Mouse (Mus musculus): ENCODE results near the gene Gm12790.
A peak's percentile ranks its signal among the peaks of the same experiment; 100 is the strongest.
"Not testable (repeated sequence)": the region's sequence is repeated elsewhere in the genome, so short reads cannot be mapped to it uniquely, and the experiment has no call there.

The Gm12790 gene

GRCm38 (mm10) chr4:101980949-101981348, at the start of gene Gm12790:
Gene Gm12790, minus strand, starts transcription at chr4:101981049.
- not testable (repeated sequence) for DNase-seq (ENCODE audit: low read depth, low spot score)

DNA sequence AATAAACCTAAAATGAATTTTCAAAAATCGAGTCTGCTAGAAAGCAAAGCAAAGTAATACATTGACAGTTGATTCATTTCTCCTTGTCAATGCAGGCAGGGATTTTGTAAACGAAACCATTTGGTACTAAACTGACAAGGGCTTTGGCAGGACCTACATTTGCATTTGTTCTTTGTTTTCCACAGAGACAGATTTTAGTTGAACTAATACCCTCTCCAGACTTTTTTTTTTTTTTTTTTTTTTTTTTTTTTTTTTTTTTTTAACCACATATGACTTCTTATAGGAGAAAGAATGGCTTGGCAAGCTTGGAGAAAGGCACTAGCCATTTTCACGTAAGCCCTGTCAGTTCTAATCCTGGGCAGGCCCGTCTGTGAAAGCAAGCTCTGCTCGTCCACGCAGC, 45.8 kb upstream of the Gm12790 start:
- DNase-seq (ENCODE audit: low read depth, low spot score) = no peak

DNA sequence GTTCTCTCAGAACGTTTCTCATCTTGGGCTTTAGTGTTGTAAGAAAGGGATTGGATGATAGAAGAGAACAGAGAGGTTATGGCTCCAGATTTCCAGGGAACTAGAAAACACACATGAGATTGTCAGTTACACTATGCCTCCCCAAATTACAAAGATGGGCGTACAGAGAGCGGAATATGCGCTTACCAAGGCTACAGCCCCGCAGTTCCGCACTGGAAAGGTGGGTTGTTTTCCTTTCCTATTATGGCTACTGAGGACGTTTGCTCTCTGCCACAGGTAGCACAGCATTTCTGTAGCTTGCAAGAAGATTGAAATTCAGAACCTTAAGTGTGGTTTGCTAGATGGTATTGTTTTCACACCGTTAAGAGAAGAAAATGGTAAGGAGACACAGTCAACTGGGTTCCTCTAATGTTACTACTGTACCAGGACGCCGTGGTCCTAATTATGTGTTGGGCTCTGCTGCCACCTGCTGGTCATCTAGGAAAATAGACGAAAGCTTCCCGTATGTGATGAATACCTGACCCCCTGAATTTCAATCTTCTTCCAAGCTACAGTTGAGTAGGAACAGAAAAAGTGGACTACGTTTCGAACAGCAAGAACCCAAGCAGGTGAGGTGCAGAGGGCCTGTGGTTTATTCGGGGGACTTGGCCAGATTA, 17.5 kb upstream of the Gm12790 start:
- DNase-seq (ENCODE audit: low read depth, low spot score) = peak; percentile 16

DNA sequence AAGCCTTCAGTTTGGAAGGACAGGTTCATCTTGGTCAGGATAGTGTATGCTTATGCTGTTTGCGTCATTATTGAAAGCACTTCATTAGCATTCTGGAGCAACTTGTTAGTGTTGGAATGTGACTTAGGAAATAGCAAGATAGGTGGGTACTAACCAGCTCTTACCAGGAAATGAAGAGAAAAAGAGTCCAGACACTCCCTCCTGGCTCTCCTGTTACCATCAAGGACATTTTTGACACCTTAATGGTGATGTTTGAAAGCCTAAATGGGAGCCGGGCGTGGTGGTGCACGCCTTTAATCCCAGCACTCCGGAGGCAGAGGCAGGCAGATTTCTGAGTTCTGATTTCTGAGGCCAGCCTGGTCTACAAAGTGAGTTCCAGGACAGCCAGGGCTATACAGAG, 16.6 kb upstream of the Gm12790 start:
- no peak for DNase-seq (ENCODE audit: low read depth, low spot score)

- not testable (repeated sequence) for DNase-seq (ENCODE audit: low read depth, low spot score)
Measured at GRCm38 (mm10) chr4:101986326-101986725, 5.5 kb upstream of the Gm12790 start, which contains the start of gene Gm12789. Gene Gm12789, plus strand, starts transcription at chr4:101986626.

DNA sequence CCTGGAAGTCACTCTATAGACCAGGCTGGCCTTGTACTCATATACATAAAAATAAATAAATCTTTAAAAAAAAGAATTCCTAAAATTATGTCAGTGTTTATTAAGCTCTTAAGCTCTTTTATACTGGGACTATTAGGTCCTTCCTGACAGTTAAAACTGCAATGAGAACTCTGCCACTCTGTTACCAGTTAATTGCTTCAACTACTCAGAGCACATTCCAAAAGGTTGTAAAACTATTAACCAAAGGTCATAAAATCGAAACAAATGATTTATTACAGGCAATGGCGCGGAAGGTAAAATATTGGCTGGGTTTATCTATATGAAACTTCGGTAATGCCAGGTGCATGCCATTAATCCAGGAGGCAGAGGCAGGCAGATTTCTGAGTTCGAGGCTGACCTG, 4.8 kb upstream of the Gm12790 start:
- DNase-seq (ENCODE audit: low read depth, low spot score) = no peak

DNA sequence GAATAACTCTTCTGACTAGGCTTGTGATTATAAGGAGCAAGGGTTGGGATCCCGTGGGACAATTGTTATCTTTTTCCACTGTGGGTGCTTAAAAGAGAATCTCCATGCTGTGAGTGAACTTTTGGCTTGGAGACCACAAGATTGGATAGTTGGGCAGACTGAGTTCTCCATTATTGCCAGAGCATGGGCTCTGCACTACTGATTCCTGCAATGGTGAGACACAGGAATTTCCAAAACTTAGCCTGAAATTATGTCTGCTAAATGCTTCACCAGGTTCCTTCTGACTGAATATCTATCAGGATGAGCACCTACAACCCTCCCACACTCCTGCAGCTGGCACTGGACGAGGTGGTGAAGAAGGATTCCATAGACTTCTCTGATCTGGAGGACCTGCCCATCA, 40.7 kb downstream of the Gm12790 start, which contains the start of gene Gm12794:
Gm12794 (plus strand) TSS at position 301 of the 400 bp plus-strand sequence.
- DNase-seq (ENCODE audit: low read depth, low spot score) = not testable (repeated sequence)
